Mouse (Mus musculus) erythroblast, adult 5-6 weeks (primary cell): ENCODE results near the gene Olfr470. TPM values are rescaled to one million over a fixed set of nuclear protein-coding genes. Genes with fewer than 3 reads are reported as not detected.
"Not testable (repeated sequence)": the region's sequence is repeated elsewhere in the genome, so short reads cannot be mapped to it uniquely, and the experiment has no call there.

Experiments used
- ATAC-seq: replicated peaks from 2 replicates; pipeline ENCODE4 v1.8.0; 2016; ENCODE audit warnings: moderate number of reproducible peaks, mild to moderate bottlenecking, moderate TSS enrichment, inconsistent platforms; ENCODE audit not compliant: poor library complexity, low FRiP score, severe bottlenecking
- total RNA-seq, 2 experiments: library from RNA; stranded (forward) in 1 of 2; stranded (reverse) in 1 of 2; fragments of 150-400 nt in 1 of 2; fragments of 200-764, 138-1000 nt in 1 of 2; gene quantifications; 2 replicates each; pipeline versions ENCODE4 v1.2.3 to v1.2.4; 2015 to 2017; ENCODE audit warnings: low replicate concordance in 2 of 2

The Olfr470 gene
- total RNA-seq (2015; ENCODE audit: low replicate concordance), result not detected in 2 replicates
- total RNA-seq (2017; ENCODE audit: low replicate concordance), result 0.43 TPM in 1 of 2 replicates, not detected in the other

DNA sequence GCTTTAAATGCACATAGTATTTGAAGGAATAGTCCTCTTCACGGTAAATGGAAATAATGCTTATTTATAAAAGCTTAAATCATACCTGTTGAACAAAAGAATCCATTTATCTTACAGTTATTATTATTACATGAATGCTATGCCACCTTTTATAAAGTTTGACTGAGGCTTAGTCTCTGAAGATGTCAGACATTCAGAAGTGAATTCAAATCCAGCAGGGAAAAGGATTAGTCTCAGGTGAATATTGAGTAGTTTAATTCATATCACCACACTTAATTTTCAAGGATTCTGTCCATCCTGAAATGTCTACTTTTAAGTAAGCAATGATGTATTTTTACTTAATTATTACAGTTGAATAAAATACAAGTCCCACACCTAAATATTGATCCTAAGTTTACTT lies at the start of gene Olfr470:
Gene Olfr470, minus strand, starts transcription at position 101 of the 400 bp plus-strand sequence.
- ATAC-seq, result not testable (repeated sequence)

- ATAC-seq, result no peak
These were observed 5.6 kb downstream of the Olfr470 start for GRCm38 (mm10) chr7:107841719-107842118.

DNA sequence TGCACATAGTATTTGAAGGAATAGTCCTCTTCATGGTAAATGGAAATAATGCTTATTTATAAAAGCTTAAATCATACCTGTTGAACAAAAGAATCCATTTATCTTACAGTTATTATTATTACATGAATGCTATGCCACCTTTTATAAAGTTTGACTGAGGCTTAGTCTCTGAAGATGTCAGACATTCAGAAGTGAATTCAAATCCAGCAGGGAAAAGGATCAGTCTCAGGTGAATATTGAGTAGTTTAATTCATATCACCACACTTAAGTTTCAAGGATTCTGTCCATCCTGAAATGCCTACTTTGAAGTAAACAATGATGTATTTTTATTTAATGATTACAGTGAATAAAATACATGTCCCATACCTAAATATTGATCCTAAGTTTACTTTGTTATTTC lies 21.8 kb downstream of the Olfr470 start, which contains the start of gene Olfr469:
Gene Olfr469, minus strand, starts transcription at position 101 of the 400 bp plus-strand sequence.
- not testable (repeated sequence) for ATAC-seq

DNA sequence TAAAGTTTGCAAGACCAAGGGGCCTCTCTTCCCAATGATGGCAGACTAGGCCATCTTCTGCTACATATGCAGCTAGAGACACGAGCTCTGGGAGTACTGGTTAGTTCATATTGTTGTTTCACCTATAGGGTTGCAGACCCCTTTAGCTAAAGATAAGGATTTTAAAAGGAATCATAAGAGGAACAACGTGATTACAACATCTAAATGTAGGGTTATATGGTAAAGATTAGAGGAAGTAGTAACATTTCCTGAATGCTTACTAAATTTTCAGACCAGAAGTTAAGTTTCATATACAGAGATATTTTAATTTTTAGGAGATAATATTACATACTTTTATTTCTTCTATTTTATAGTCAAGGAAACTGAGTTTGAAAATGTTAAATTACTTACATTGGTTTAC lies 23.4 kb downstream of the Olfr470 start:
- not testable (repeated sequence) for ATAC-seq

DNA sequence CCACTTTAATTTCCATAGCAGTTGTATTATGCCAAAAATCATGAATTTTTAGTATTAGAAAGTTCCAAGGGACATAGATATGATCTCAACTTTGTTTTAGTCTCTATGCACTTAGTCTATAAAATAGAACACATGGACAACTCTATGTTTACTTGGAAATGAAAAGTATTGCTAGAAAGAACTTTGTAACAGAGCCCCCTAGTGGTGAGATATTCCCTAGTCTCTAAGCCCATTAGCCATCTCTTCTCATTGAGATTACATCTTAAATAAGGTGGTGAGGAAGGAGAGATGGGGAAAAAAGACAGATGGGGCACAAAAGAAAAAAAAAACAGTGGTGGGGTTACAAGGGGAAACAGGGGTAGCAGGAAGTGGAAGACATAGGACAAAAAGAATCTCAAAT lies 27.8 kb downstream of the Olfr470 start:
- ATAC-seq, result no peak

GRCm38 (mm10) chr7:107811963-107812362 lies 35.3 kb downstream of the Olfr470 start, which contains the start of gene Olfr467:
TSS of gene Olfr467 (plus strand) at chr7:107812263.
- ATAC-seq, result no peak

GRCm38 (mm10) chr7:107802138-107802537 lies 45.2 kb downstream of the Olfr470 start:
- ATAC-seq, result no peak

- no peak for ATAC-seq
These were observed 46.2 kb downstream of the Olfr470 start, which contains the start of gene Ovch2 for GRCm38 (mm10) chr7:107801108-107801507. TSS of gene Ovch2 (minus strand) at chr7:107801208.

GRCm38 (mm10) chr7:107796500-107796899 lies 50.8 kb downstream of the Olfr470 start:
- ATAC-seq, result no peak

Other genes starting within 250 kb of the Olfr470 start
- gene 5330417H12Rik, start 222.3 kb downstream of the Olfr470 start, total RNA-seq (2015; ENCODE audit: low replicate concordance), result not detected in 2 replicates
- gene 5330417H12Rik, start 222.3 kb downstream of the Olfr470 start, total RNA-seq (2017; ENCODE audit: low replicate concordance), result not detected in 2 replicates
- gene Cyb5r2, start 89.5 kb downstream of the Olfr470 start, total RNA-seq (2015; ENCODE audit: low replicate concordance), result not detected in 2 replicates
- 0.14 TPM in 1 of 2 replicates, not detected in the other for gene Cyb5r2, start 89.5 kb downstream of the Olfr470 start, total RNA-seq (2017; ENCODE audit: low replicate concordance)
- not detected in 2 replicates for gene Ovch2, start 46.3 kb downstream of the Olfr470 start, total RNA-seq (2015; ENCODE audit: low replicate concordance)
- gene Ovch2, start 46.3 kb downstream of the Olfr470 start, total RNA-seq (2017; ENCODE audit: low replicate concordance), result not detected in 2 replicates
- gene Olfr467, start 35.2 kb downstream of the Olfr470 start, total RNA-seq (2015; ENCODE audit: low replicate concordance), result not detected in 2 replicates
- gene Olfr467, start 35.2 kb downstream of the Olfr470 start, total RNA-seq (2017; ENCODE audit: low replicate concordance), result not detected in 2 replicates
- not detected in 2 replicates for gene Olfr469, start 21.9 kb downstream of the Olfr470 start, total RNA-seq (2015; ENCODE audit: low replicate concordance)
- not detected in 2 replicates for gene Olfr469, start 21.9 kb downstream of the Olfr470 start, total RNA-seq (2017; ENCODE audit: low replicate concordance)
- gene Olfr472, start 50.4 kb upstream of the Olfr470 start, total RNA-seq (2015; ENCODE audit: low replicate concordance), result not detected in 2 replicates
- gene Olfr472, start 50.4 kb upstream of the Olfr470 start, total RNA-seq (2017; ENCODE audit: low replicate concordance), result not detected in 2 replicates
- gene Olfr473, start 83.0 kb upstream of the Olfr470 start, total RNA-seq (2015; ENCODE audit: low replicate concordance), result not detected in 2 replicates
- gene Olfr473, start 83.0 kb upstream of the Olfr470 start, total RNA-seq (2017; ENCODE audit: low replicate concordance), result not detected in 2 replicates
- gene Olfr474, start 107.2 kb upstream of the Olfr470 start, total RNA-seq (2015; ENCODE audit: low replicate concordance), result not detected in 2 replicates
- not detected in 2 replicates for gene Olfr474, start 107.2 kb upstream of the Olfr470 start, total RNA-seq (2017; ENCODE audit: low replicate concordance)
- gene Olfr476, start 117.3 kb upstream of the Olfr470 start, total RNA-seq (2015; ENCODE audit: low replicate concordance), result not detected in 2 replicates
- gene Olfr476, start 117.3 kb upstream of the Olfr470 start, total RNA-seq (2017; ENCODE audit: low replicate concordance), result not detected in 2 replicates
- not detected in 2 replicates for gene Olfr477, start 139.2 kb upstream of the Olfr470 start, total RNA-seq (2015; ENCODE audit: low replicate concordance)
- gene Olfr477, start 139.2 kb upstream of the Olfr470 start, total RNA-seq (2017; ENCODE audit: low replicate concordance), result not detected in 2 replicates
- gene Olfr478, start 186.5 kb upstream of the Olfr470 start, total RNA-seq (2015; ENCODE audit: low replicate concordance), result not detected in 2 replicates
- not detected in 2 replicates for gene Olfr478, start 186.5 kb upstream of the Olfr470 start, total RNA-seq (2017; ENCODE audit: low replicate concordance)
- gene Olfr479, start 203.2 kb upstream of the Olfr470 start, total RNA-seq (2015; ENCODE audit: low replicate concordance), result not detected in 2 replicates
- gene Olfr479, start 203.2 kb upstream of the Olfr470 start, total RNA-seq (2017; ENCODE audit: low replicate concordance), result not detected in 2 replicates
- gene Olfr480, start 219.9 kb upstream of the Olfr470 start, total RNA-seq (2015; ENCODE audit: low replicate concordance), result not detected in 2 replicates
- gene Olfr480, start 219.9 kb upstream of the Olfr470 start, total RNA-seq (2017; ENCODE audit: low replicate concordance), result 0.28 TPM in 1 of 2 replicates, not detected in the other
- gene Olfr481, start 232.4 kb upstream of the Olfr470 start, total RNA-seq (2015; ENCODE audit: low replicate concordance), result not detected in 2 replicates
- not detected in 2 replicates for gene Olfr481, start 232.4 kb upstream of the Olfr470 start, total RNA-seq (2017; ENCODE audit: low replicate concordance)